Mouse (Mus musculus) olfactory bulb, adult 2 months (tissue): Measurements from ENCODE around the gene Agrp. TPM values are rescaled to one million over a fixed set of nuclear protein-coding genes. Genes with fewer than 3 reads are reported as not detected.

Experiments used
- H3K27ac ChIP-seq: fragments of 200-500 bp; 2 replicates; pipeline ENCODE4 v1.5.1; 2012; ENCODE audit warnings: low read depth, low read length; ENCODE audit not compliant: insufficient read depth
- H3K4me1 ChIP-seq: fragments of 200-500 bp; 2 replicates; pipeline ENCODE4 v1.6.1; 2012; ENCODE audit warnings: low read length; ENCODE audit not compliant: control insufficient read depth, insufficient read depth
- H3K4me3 ChIP-seq: fragments of 200-500 bp; 2 replicates; pipeline ENCODE4 v1.5.1; 2012; ENCODE audit warnings: mild to moderate bottlenecking, low read depth, low read length, moderate library complexity; ENCODE audit not compliant: insufficient read depth
- CTCF ChIP-seq: fragments of 200-500 bp; IDR thresholded peaks from 2 replicates; pipeline ENCODE4 v1.5.1; 2012; ENCODE audit warnings: low read depth, mild to moderate bottlenecking, low read length, moderate library complexity; ENCODE audit not compliant: insufficient read depth
- POLR2A ChIP-seq: fragments of 200-500 bp; IDR thresholded peaks from 2 replicates; pipeline ENCODE4 v1.6.1; 2012; ENCODE audit warnings: mild to moderate bottlenecking, low read depth, low read length, moderate library complexity; ENCODE audit not compliant: insufficient read depth
- WGBS: fragments of 180-500 bp; shearing (Covaris S2); methylation state at CpG from one replicate; pipeline ENCODE4 v1.1.7; 2018; 5-methylcytosine and 5-hydroxymethylcytosine counted together
- polyA plus RNA-seq: library from polyadenylated mRNA; stranded (reverse); fragments of >200 nt; gene quantifications from 2 replicates; pipeline ENCODE4 v1.2.4, GENCODE M21; 2012; ENCODE audit warnings: low replicate concordance; ENCODE audit not compliant: missing spikeins, insufficient read depth, insufficient read length

Agrp gene
- polyA plus RNA-seq, 1 experiment = not detected

GRCm38 (mm10) chr8:105550083-105550482 lies 87.1 kb downstream of the Agrp start:
- Histone ChIP-seq H3K27ac (no peak overlapping the region), H3K4me1 (peaks cover 12% of the 10 kb centered on the region), H3K4me3 (no peak overlapping the region)
- WGBS = 71% methylated on average over 2 of the region's 2 CpGs
- TF ChIP-seq CTCF = no peak
- TF ChIP-seq POLR2A = no peak

GRCm38 (mm10) chr8:105549506-105549905 lies 87.7 kb downstream of the Agrp start:
- TF ChIP-seq CTCF (no peak), POLR2A (no peak)
- no peak overlapping the region for H3K27ac ChIP-seq
- peaks cover 18% of the 10 kb centered on the region for H3K4me1 ChIP-seq
- WGBS = 93% methylated on average over 1 of the region's 1 CpGs
- H3K4me3 ChIP-seq = no peak overlapping the region

- Histone ChIP-seq H3K4me3 (no peak overlapping the region), H3K4me1 (peaks cover 21% of the 10 kb centered on the region), H3K27ac (no peak overlapping the region)
- 77% methylated on average over 6 of the region's 6 CpGs for WGBS
- TF ChIP-seq CTCF (no peak), POLR2A (no peak)
These were observed 90.5 kb downstream of the Agrp start for GRCm38 (mm10) chr8:105546384-105547350.

GRCm38 (mm10) chr8:105545249-105545648 lies 91.9 kb downstream of the Agrp start:
- TF ChIP-seq POLR2A (no peak), CTCF (no peak)
- Histone ChIP-seq H3K4me3 (no peak overlapping the region), H3K27ac (0 out of 2 replicates have a peak overlapping the region, but pooled peaks have one; percentile 12), H3K4me1 (peaks cover 21% of the 10 kb centered on the region)
- 55% methylated on average over 3 of the region's 3 CpGs for WGBS

GRCm38 (mm10) chr8:105544544-105545205 lies 92.5 kb downstream of the Agrp start:
- WGBS = 26% methylated on average over 7 of the region's 7 CpGs
- H3K4me3 ChIP-seq = no peak overlapping the region
- 0 out of 2 replicates have a peak overlapping the region, but pooled peaks have one; percentile 12 for H3K27ac ChIP-seq
- no peak for TF ChIP-seq POLR2A
- no peak for TF ChIP-seq CTCF
- peaks cover 21% of the 10 kb centered on the region for H3K4me1 ChIP-seq

GRCm38 (mm10) chr8:105543703-105544102 lies 93.5 kb downstream of the Agrp start:
- Histone ChIP-seq H3K27ac (no peak overlapping the region), H3K4me3 (no peak overlapping the region), H3K4me1 (peaks cover 21% of the 10 kb centered on the region)
- 38% methylated on average over 1 of the region's 1 CpGs for WGBS
- no peak for TF ChIP-seq POLR2A
- TF ChIP-seq CTCF = no peak

- peaks cover 21% of the 10 kb centered on the region for H3K4me1 ChIP-seq
- TF ChIP-seq POLR2A (no peak), CTCF (no peak)
- H3K27ac ChIP-seq = no peak overlapping the region
- WGBS = 94% methylated on average over 2 of the region's 2 CpGs
- H3K4me3 ChIP-seq = no peak overlapping the region
These were observed 94.4 kb downstream of the Agrp start for GRCm38 (mm10) chr8:105542808-105543207.

GRCm38 (mm10) chr8:105542032-105542656 lies 95.0 kb downstream of the Agrp start:
- H3K4me1 ChIP-seq = peaks cover 24% of the 10 kb centered on the region
- no peak overlapping the region for H3K27ac ChIP-seq
- WGBS = 90% methylated on average over 3 of the region's 3 CpGs
- H3K4me3 ChIP-seq = no peak overlapping the region
- TF ChIP-seq POLR2A (no peak), CTCF (no peak)
